20 mouse cellular contexts compared by ENCODE assay signal in genomic region chr13:99223321-99223884, GRCm38 (mm10). TPM values are rescaled to one million over a fixed set of nuclear protein-coding genes. Genes with fewer than 3 reads are reported as not detected.
DNase-seq lines count a peak whose midpoint lies in the region; ATAC-seq lines count a peak whose summit lies in the region.
"Had no signal": no experiment of that assay in that cellular context is flagged by ENCODE, and none has a peak within 500 bp of the region (broad histone marks: within the 10 kb centered on the region; RNA-seq: fewer than 3 reads in every experiment).

No protein-coding gene starts in this region.

- no peak overlapping the region for H3K9ac ChIP-seq in midbrain, embryonic 11.5 days (ENCODE audit: low read length)
- no peak overlapping the region for H3K9ac ChIP-seq in midbrain, embryonic 15.5 days
- no peak overlapping the region for H3K9ac ChIP-seq in intestine, embryonic 15.5 days
- H3K9ac ChIP-seq: embryonic facial prominence, embryonic 15.5 days; hindbrain, embryonic 15.5 days; liver, embryonic 12.5 days had no signal

- WGBS in midbrain, embryonic 11.5 days: 88% methylated on average over 8 of the region's 8 CpGs
- WGBS in midbrain, embryonic 15.5 days: 83% methylated on average over 8 of the region's 8 CpGs
- 86% methylated on average over 8 of the region's 8 CpGs for WGBS in intestine, embryonic 15.5 days

- ATAC-seq in cerebellum, adult (ENCODE audit: insufficient number of reproducible peaks, low FRiP score, low TSS enrichment): peak; percentile 31; the same call in 1 of the 2 replicates
- ATAC-seq in midbrain, embryonic 11.5 days (ENCODE audit: low FRiP score): no peak
- ATAC-seq in midbrain, embryonic 15.5 days (replicated peaks): no peak
- ATAC-seq in intestine, embryonic 15.5 days: no peak
- ATAC-seq: intestine, embryonic 16.5 days; liver, embryonic 12.5 days had no signal

- H3K27ac ChIP-seq in midbrain, embryonic 11.5 days (ENCODE audit: low read depth, low read length): no peak overlapping the region
- H3K27ac ChIP-seq in midbrain, embryonic 15.5 days: no peak overlapping the region
- H3K27ac ChIP-seq in intestine, embryonic 15.5 days: no peak overlapping the region
- H3K27ac ChIP-seq: embryonic facial prominence, embryonic 15.5 days; hindbrain, embryonic 15.5 days; liver, embryonic 12.5 days had no signal

- no peak overlapping the region for H3K4me3 ChIP-seq in midbrain, embryonic 11.5 days (ENCODE audit: low read depth, low read length)
- H3K4me3 ChIP-seq in midbrain, embryonic 15.5 days: no peak overlapping the region
- H3K4me3 ChIP-seq in intestine, embryonic 15.5 days (replicated peaks): no peak overlapping the region
- H3K4me3 ChIP-seq: embryonic facial prominence, embryonic 15.5 days; hindbrain, embryonic 15.5 days; liver, embryonic 12.5 days had no signal

- H3K27me3 ChIP-seq in midbrain, embryonic 11.5 days (ENCODE audit: control insufficient read depth, insufficient read depth, low read length): no peaks in the 10 kb centered on the region
- H3K27me3 ChIP-seq in midbrain, embryonic 15.5 days (replicated peaks): no peaks in the 10 kb centered on the region
- no peaks in the 10 kb centered on the region for H3K27me3 ChIP-seq in intestine, embryonic 15.5 days (replicated peaks)
- H3K27me3 ChIP-seq: embryonic facial prominence, embryonic 15.5 days; hindbrain, embryonic 15.5 days; liver, embryonic 12.5 days had no signal

- H3K36me3 ChIP-seq in midbrain, embryonic 11.5 days (ENCODE audit: control insufficient read depth, insufficient read depth, low read length): no peaks in the 10 kb centered on the region
- H3K36me3 ChIP-seq in midbrain, embryonic 15.5 days (replicated peaks): no peaks in the 10 kb centered on the region
- no peaks in the 10 kb centered on the region for H3K36me3 ChIP-seq in intestine, embryonic 15.5 days
- H3K36me3 ChIP-seq: embryonic facial prominence, embryonic 15.5 days; hindbrain, embryonic 15.5 days; liver, embryonic 12.5 days had no signal

- no peaks in the 10 kb centered on the region for H3K4me1 ChIP-seq in midbrain, embryonic 11.5 days (ENCODE audit: control insufficient read depth, insufficient read depth, low read length)
- no peaks in the 10 kb centered on the region for H3K4me1 ChIP-seq in midbrain, embryonic 15.5 days
- H3K4me1 ChIP-seq in intestine, embryonic 15.5 days (replicated peaks): no peaks in the 10 kb centered on the region
- H3K4me1 ChIP-seq: hindbrain, embryonic 15.5 days had no signal

- no peaks in the 10 kb centered on the region for H3K9me3 ChIP-seq in midbrain, embryonic 11.5 days (ENCODE audit: control insufficient read depth, low read length)
- H3K9me3 ChIP-seq in midbrain, embryonic 15.5 days: no peaks in the 10 kb centered on the region
- H3K9me3 ChIP-seq in intestine, embryonic 15.5 days: no peaks in the 10 kb centered on the region
- H3K9me3 ChIP-seq: embryonic facial prominence, embryonic 15.5 days; hindbrain, embryonic 15.5 days; liver, embryonic 12.5 days had no signal

- no peak overlapping the region for H3K4me2 ChIP-seq in midbrain, embryonic 11.5 days
- H3K4me2 ChIP-seq in midbrain, embryonic 15.5 days: no peak overlapping the region
- H3K4me2 ChIP-seq in intestine, embryonic 15.5 days (replicated peaks): no peak overlapping the region
- H3K4me2 ChIP-seq: embryonic facial prominence, embryonic 15.5 days; heart, embryonic 11.5 days; hindbrain, embryonic 15.5 days; liver, embryonic 12.5 days had no signal

- DNase-seq in cerebellum, postnatal 4 days (ENCODE audit: low spot score in 2 of 2): no peak
- DNase-seq in midbrain, embryonic 11.5 days (ENCODE audit: low spot score, missing footprints): peak; percentile 23
- peak; percentile 76 to 85 for DNase-seq in cerebellum, postnatal 10 days
- DNase-seq in right cerebral cortex, postnatal 10 days (ENCODE audit: low spot score in 2 of 2): no peak
- DNase-seq in spleen, adult 18-20 months: no peak
- DNase-seq: gastrocnemius, postnatal 14 days; heart, postnatal 36 days; kidney, postnatal 4 days; layer of hippocampus, adult 9-11 months; lung, adult 2 months; right cerebral cortex, adult 18-20 months; thymus, postnatal 36 days had no signal

RNA-seq across cellular contexts. Expression of gene Zfp366, which starts 38.8 kb away (rescaled TPM):
- 0.75 and 0.87 TPM in 2 replicates for polyA plus RNA-seq in midbrain, embryonic 11.5 days (2014; fragmentation: Nextera tagmentation; extraction: Ambion mirVana)
- 0.81 and 0.89 TPM in 2 replicates for polyA plus RNA-seq in midbrain, embryonic 15.5 days (2015; fragmentation: Nextera tagmentation; extraction: Ambion mirVana)
- polyA plus RNA-seq in intestine, embryonic 15.5 days (2015; fragmentation: Nextera tagmentation; extraction: Ambion mirVana): 0.48 and 0.49 TPM in 2 replicates

Comparison
In these comparisons a context has a peak if more than half of its experiments do, and no peak if none do; other contexts are left out.
1. DNase-seq: peak in midbrain, embryonic 11.5 days (single experiment) and cerebellum, postnatal 10 days (2 of 2); none in cerebellum, postnatal 4 days (0 of 2), right cerebral cortex, postnatal 10 days (0 of 2) and spleen, adult 18-20 months (0 of 2).